Mouse (Mus musculus) forebrain, embryonic 12.5 days (tissue): ENCODE measurements around the gene Arl8a. TPM values are rescaled to one million over a fixed set of nuclear protein-coding genes. Genes with fewer than 3 reads are reported as not detected.
"Not testable (repeated sequence)": the region's sequence is repeated elsewhere in the genome, so short reads cannot be mapped to it uniquely, and the experiment has no call there.

ENCODE experiments used
- ATAC-seq: fragments of 200-750 bp; cut with Nextera tagmentation; 2 replicates; pipeline ENCODE4 v1.8.0; 2017; ENCODE audit warnings: moderate TSS enrichment; ENCODE audit not compliant: low FRiP score
- H3K27ac ChIP-seq: fragments of 300-500 bp; sonication (generic); 2 replicates; pipeline ENCODE4 v1.5.1; 2016; ENCODE audit warnings: mild to moderate bottlenecking
- H3K27me3 ChIP-seq: fragments of 300-500 bp; sonication (generic); 2 replicates; pipeline ENCODE4 v1.6.1; 2016; ENCODE audit warnings: mild to moderate bottlenecking
- H3K36me3 ChIP-seq: fragments of 300-500 bp; sonication (generic); replicated peaks from 2 replicates; pipeline ENCODE4 v1.6.1; 2016; ENCODE audit warnings: mild to moderate bottlenecking
- H3K4me1 ChIP-seq: fragments of 300-500 bp; sonication (generic); 2 replicates; pipeline ENCODE4 v1.6.1; 2016
- H3K4me2 ChIP-seq: fragments of 300-500 bp; sonication (generic); 2 replicates; pipeline ENCODE4 v1.6.1; 2016; ENCODE audit warnings: mild to moderate bottlenecking, moderate library complexity
- H3K4me3 ChIP-seq: fragments of 300-500 bp; sonication (generic); replicated peaks from 2 replicates; pipeline ENCODE4 v1.5.1; 2016; ENCODE audit warnings: mild to moderate bottlenecking
- H3K9ac ChIP-seq: fragments of 300-500 bp; sonication (generic); 2 replicates; pipeline ENCODE4 v1.6.1; 2016; ENCODE audit warnings: mild to moderate bottlenecking
- H3K9me3 ChIP-seq: fragments of 300-500 bp; sonication (generic); 2 replicates; pipeline ENCODE4 v1.6.1; 2016
- WGBS: fragments of 180-500 bp; shearing (Covaris S2); methylation state at CpG from one replicate; pipeline ENCODE4 v1.1.7; 2016; 5-methylcytosine and 5-hydroxymethylcytosine counted together
- polyA plus RNA-seq: library from polyadenylated mRNA; unstranded; fragments of >200 nt; fragmentation: Nextera tagmentation; extraction: Ambion mirVana; gene quantifications from 2 replicates; pipeline ENCODE4 v1.2.1, GENCODE M21; 2016

Gene Arl8a
- polyA plus RNA-seq, 1 experiment from 2014 or later = 113 TPM

DNA sequence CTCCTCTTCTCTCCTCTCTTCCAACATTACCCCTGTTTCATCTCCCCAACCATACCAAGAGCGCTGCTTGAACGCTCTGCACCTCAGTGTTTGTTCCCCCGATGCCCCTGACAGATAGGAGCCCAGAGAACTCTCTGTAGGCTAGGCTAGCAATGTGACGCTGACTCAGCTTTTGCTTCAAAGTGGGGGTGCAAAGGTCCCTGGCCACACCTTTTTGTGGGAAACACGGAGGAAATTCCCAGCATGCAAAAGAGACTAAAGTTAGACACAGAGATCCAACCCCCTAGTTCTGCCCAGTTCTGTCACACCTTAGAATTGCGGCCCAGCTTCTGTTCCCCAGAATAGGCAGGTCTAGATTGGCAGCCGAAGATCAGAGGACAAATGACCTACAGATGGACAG lies 32.2 kb downstream of the Arl8a start:
- H3K9me3 ChIP-seq = no peaks in the 10 kb centered on the region

DNA sequence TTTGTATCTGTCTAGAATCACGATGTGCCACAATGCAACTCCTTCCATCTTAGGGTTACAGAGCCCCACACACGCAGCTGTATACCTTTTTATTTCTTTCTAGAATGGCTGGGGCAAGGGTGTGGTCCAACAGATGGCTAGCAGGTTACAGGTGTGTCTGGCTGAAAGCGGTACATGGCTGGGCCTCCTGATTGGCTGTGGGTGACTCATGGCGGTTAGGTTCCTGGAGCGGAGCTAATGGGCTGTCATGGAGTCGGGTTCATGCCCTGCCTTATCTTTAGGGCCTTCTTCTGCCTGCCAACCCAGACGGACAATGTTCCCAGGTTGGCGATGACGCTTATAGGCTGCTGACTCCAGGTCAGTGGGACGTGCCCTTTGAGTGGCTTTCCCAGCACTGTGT lies 34.2 kb downstream of the Arl8a start:
- Histone ChIP-seq H3K4me2 (no peak overlapping the region), H3K36me3 (no peaks in the 10 kb centered on the region), H3K27ac (no peak overlapping the region), H3K4me1 (no peaks in the 10 kb centered on the region), H3K4me3 (no peak overlapping the region), H3K27me3 (0 out of 2 replicates have a peak, but pooled peaks cover 4% of the 10 kb centered on the region), H3K9me3 (no peaks in the 10 kb centered on the region), H3K9ac (no peak overlapping the region)
- 87% methylated on average over 10 of the region's 10 CpGs for WGBS
- ATAC-seq = no peak

More for the DNA sequence above, 32.2 kb downstream of the Arl8a start:
- Histone ChIP-seq H3K4me3 (no peak overlapping the region), H3K4me2 (no peak overlapping the region), H3K27me3 (no peaks in the 10 kb centered on the region), H3K9ac (no peak overlapping the region), H3K36me3 (no peaks in the 10 kb centered on the region), H3K4me1 (no peaks in the 10 kb centered on the region), H3K27ac (no peak overlapping the region)
- WGBS = 85% methylated on average over 7 of the region's 7 CpGs
- ATAC-seq = no peak

DNA sequence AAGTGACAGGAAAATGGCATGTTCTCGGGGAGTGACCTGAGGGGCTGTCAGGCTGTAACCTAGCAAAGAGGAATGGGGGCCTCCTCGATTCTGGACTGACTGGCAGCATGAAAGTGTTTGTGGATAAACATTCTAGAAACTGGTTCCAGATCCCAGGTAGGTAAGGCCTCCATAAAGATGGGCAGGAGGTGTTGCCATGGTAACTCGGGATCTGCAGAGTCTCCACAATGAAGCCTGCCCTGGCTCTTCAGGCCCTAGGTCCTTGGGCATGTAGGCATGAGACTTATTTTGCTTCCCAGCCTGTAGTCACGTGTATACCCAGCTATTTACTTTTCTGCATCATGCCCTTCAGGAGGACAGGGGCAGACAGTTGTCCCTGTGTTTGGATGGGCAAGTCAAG lies 34.7 kb downstream of the Arl8a start:
- H3K4me2 ChIP-seq = no peak overlapping the region
- no peak for ATAC-seq
- 0 out of 2 replicates have a peak, but pooled peaks cover 4% of the 10 kb centered on the region for H3K27me3 ChIP-seq
- 0 out of 2 replicates have a peak, but pooled peaks cover 2% of the 10 kb centered on the region for H3K4me1 ChIP-seq
- no peak overlapping the region for H3K27ac ChIP-seq
- H3K36me3 ChIP-seq = no peaks in the 10 kb centered on the region
- H3K9ac ChIP-seq = no peak overlapping the region
- whole genome bisulfite sequencing = 76% methylated on average over 4 of the region's 4 CpGs
- no peak overlapping the region for H3K4me3 ChIP-seq
- H3K9me3 ChIP-seq = no peaks in the 10 kb centered on the region

DNA sequence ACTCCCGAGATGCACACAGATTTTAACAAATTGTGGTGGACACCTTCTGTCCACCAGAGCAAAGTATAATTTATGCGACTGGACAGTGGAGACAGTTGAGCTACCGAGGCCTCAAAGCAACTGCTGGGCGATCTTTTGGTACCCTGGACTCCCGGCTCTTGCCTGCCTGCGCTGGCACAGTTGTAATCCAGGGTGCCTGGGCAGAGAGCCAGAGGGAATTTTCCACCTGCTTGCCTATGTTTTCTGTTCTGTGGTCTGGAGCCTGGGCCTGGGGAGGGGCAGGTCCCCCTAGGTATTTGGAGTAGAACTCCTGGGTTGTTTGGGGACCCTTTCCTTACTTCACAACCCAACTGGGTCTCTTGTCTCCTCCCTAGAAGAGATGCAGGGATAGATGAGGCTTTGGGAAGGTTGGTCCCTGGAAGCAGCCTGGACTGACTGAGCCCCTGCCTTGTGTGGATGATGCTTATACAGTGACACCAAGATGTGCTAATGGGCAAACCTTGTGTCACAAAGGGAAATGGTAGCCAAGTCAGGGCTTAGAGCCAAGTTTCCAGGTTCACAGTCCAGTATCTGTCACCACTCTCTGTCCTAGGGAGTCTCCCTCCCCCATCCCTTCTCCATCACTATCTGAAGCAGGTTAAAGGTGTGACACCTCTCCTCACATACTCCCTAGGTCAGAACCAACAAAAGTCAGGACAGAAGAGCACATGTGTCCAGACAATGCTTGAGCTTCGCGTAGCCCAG lies 35.4 kb downstream of the Arl8a start:
- 83% methylated on average over 8 of the region's 8 CpGs for WGBS
- Histone ChIP-seq H3K4me1 (0 out of 2 replicates have a peak, but pooled peaks cover 2% of the 10 kb centered on the region), H3K4me3 (no peak overlapping the region), H3K4me2 (no peak overlapping the region), H3K9ac (no peak overlapping the region), H3K27ac (no peak overlapping the region), H3K9me3 (no peaks in the 10 kb centered on the region), H3K36me3 (no peaks in the 10 kb centered on the region), H3K27me3 (0 out of 2 replicates have a peak, but pooled peaks cover 4% of the 10 kb centered on the region)
- ATAC-seq = no peak

DNA sequence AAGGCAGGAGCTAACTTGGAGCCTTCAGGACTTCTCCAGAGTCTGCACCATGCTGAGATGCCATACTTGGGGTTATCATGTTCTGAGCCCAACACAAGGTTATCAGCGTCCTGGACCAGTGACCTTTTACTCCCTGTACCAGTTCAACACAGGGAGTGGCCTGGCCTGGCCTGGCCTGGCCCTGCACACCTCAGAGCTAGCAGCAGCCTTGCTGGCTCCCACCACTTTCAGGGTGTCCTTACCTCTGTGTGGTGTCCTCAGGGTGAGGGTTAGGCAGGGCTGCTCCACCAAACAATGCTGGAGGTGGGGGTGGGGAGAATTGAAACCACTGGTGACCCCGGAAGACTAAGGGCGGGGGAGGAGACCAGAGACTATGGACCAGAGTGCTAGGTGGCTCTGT lies 36.4 kb downstream of the Arl8a start:
- Histone ChIP-seq H3K4me1 (0 out of 2 replicates have a peak, but pooled peaks cover 2% of the 10 kb centered on the region), H3K27ac (no peak overlapping the region), H3K36me3 (no peaks in the 10 kb centered on the region), H3K27me3 (0 out of 2 replicates have a peak, but pooled peaks cover 4% of the 10 kb centered on the region), H3K4me3 (no peak overlapping the region), H3K9me3 (no peaks in the 10 kb centered on the region), H3K9ac (no peak overlapping the region), H3K4me2 (no peak overlapping the region)
- ATAC-seq = no peak
- WGBS = 67% methylated on average over 3 of the region's 3 CpGs

DNA sequence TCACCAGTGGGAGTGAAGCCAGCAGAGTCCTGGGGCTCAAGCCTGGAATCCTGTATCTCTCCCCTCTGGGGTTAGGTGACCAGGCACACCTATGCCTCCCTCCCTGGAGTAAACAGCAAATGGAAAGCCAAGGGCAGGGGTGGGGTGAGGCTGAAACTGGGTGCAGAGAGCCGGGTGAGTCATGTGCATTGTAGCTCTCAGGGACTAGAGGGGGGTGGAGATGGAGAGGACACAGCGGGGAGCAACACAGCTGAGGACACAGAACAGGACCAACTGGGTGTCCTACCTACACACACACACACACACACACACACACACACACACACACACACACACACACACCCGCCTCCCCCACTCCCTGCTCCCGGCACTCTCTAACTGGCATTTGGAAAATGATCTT lies 36.8 kb downstream of the Arl8a start:
- no peaks in the 10 kb centered on the region for H3K36me3 ChIP-seq
- H3K4me2 ChIP-seq = no peak overlapping the region
- H3K27ac ChIP-seq = no peak overlapping the region
- H3K4me1 ChIP-seq = peaks cover 5% of the 10 kb centered on the region; the same call in 1 of the 2 replicates
- H3K27me3 ChIP-seq = 0 out of 2 replicates have a peak, but pooled peaks cover 4% of the 10 kb centered on the region
- 82% methylated on average over 4 of the region's 4 CpGs for WGBS
- no peak overlapping the region for H3K4me3 ChIP-seq
- ATAC-seq = no peak
- H3K9me3 ChIP-seq = no peaks in the 10 kb centered on the region
- H3K9ac ChIP-seq = no peak overlapping the region

DNA sequence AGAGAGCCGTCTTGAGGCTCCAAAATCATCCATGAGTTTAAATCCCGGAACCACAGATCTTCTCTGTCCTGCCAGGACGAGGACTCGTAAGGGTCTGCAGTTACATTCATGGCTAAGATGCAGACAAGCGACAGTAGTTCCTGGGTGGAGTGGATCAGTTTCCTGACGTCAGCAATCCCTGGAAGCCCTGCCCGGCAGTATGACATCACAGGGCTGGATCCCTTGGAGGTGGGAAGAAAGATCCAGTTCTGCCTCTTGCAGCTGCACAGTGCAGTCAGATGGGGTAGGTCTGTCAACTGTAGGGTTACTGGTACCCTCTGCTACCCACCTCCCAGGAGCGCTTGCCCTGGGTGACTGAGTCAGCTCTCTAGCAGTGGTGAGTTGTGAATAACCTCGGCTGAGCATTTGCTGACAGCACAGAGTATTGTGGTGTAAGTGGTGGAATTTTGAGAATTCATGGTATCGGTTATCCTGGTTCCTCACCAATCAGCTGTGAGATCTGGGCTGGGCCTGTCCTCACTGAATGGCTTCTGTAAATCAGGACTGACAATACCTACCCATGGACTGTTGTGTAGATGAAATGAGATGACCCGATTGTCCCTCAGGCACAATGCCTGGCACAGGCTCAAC lies 37.4 kb downstream of the Arl8a start:
- 79% methylated on average over 11 of the region's 11 CpGs for WGBS
- Histone ChIP-seq H3K9ac (no peak overlapping the region), H3K36me3 (no peaks in the 10 kb centered on the region), H3K4me1 (peaks cover 5% of the 10 kb centered on the region; the same call in 1 of the 2 replicates), H3K9me3 (no peaks in the 10 kb centered on the region), H3K4me3 (no peak overlapping the region), H3K4me2 (no peak overlapping the region), H3K27me3 (0 out of 2 replicates have a peak, but pooled peaks cover 4% of the 10 kb centered on the region), H3K27ac (no peak overlapping the region)
- no peak for ATAC-seq

DNA sequence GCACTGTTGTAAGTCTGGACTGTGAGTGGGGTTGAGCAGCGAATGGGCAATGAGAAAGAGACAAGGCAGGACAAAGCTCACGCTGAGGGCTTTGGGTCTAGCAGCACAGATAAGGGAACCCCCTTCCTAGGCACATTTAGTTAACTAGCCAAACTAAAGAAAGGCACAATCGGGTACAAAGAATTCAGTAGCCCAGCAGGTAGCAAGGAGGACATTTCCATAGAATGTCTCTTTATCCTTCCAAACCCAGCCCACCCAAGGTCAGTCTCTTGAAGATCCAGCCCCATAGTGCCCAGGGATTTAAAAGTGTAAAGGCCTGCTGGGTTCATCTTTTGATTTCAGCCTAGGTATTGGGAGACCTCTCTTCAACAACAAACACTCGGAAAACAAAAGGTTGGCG lies 39.3 kb downstream of the Arl8a start:
- Histone ChIP-seq H3K36me3 (no peaks in the 10 kb centered on the region), H3K27me3 (0 out of 2 replicates have a peak, but pooled peaks cover 4% of the 10 kb centered on the region), H3K4me3 (no peak overlapping the region), H3K4me2 (no peak overlapping the region), H3K9me3 (no peaks in the 10 kb centered on the region), H3K27ac (no peak overlapping the region), H3K9ac (no peak overlapping the region), H3K4me1 (peaks cover 5% of the 10 kb centered on the region; the same call in 1 of the 2 replicates)
- 22% methylated on average over 5 of the region's 5 CpGs for WGBS
- no peak for ATAC-seq

DNA sequence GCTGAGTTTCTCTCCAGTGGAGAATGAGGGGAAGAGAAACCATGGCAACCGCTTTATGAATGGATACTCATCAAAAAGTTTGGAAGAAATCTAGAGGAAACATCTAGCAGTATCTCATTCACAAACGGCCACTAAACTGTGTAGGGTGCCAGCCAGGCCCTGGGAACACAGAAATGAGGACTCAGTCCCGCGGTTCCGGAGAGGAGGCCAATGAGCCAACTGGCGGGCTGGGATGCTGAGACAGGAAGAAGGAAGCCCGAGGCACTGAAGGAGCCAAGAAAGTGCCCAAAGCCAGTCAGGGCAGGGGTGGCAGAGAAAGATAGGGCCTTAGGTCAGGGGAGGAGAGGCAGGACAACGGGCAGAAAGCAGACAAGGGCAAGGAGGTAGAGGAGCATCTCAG lies 39.8 kb downstream of the Arl8a start:
- no peak for ATAC-seq
- WGBS = 30% methylated on average over 8 of the region's 8 CpGs
- Histone ChIP-seq H3K9me3 (no peaks in the 10 kb centered on the region), H3K4me1 (peaks cover 5% of the 10 kb centered on the region; the same call in 1 of the 2 replicates), H3K36me3 (no peaks in the 10 kb centered on the region), H3K4me3 (no peak overlapping the region), H3K4me2 (no peak overlapping the region), H3K27ac (no peak overlapping the region), H3K9ac (no peak overlapping the region), H3K27me3 (0 out of 2 replicates have a peak, but pooled peaks cover 4% of the 10 kb centered on the region)

DNA sequence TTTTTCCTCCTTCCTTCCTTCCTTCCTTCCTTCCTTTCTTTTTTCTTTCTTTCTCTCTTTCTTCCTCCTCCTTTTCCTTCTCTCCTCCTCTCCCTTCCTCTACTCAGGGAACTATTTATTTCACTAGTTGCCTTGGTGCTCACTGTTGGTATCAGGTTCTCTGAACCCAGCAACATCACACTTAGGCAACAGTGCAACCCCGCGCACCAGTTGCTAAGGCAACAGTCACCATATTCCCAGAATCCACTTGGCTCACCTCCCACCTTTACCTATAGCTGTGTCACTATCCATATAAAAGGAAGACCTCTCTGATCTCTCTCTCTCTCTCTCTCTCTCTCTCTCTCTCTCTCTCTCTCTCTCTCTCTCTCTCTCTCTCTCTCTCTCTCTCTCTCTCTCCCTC lies 40.4 kb downstream of the Arl8a start:
- H3K36me3 ChIP-seq, H3K27me3 ChIP-seq, H3K27ac ChIP-seq, H3K4me2 ChIP-seq, H3K4me1 ChIP-seq, ATAC-seq, H3K9ac ChIP-seq, H3K9me3 ChIP-seq, H3K4me3 ChIP-seq: not testable (repeated sequence)
- WGBS = 40% methylated on average over 2 of the region's 2 CpGs

DNA sequence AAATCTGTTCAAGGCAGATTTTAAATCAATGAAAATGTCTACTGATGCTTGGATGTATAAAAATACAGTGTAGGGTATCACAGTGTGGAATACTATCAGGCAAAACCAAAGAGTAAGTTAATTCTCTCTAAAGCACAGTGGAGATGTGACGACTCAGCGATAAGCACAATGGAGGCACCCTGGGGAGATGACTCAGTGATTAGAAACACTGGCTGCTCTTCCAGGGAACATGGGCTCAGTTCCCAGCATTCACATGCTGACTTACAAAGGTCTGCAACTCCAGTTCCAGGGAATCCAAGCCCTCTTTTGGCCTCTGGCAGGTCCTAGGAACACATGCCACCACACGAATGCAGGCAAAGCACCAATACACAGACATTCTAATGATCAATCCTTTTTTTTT lies 41.6 kb downstream of the Arl8a start:
- H3K9ac ChIP-seq = no peak overlapping the region
- peaks cover 5% of the 10 kb centered on the region; the same call in 1 of the 2 replicates for H3K4me1 ChIP-seq
- H3K27ac ChIP-seq = no peak overlapping the region
- 0 out of 2 replicates have a peak, but pooled peaks cover 4% of the 10 kb centered on the region for H3K27me3 ChIP-seq
- no peak overlapping the region for H3K4me3 ChIP-seq
- no peaks in the 10 kb centered on the region for H3K9me3 ChIP-seq
- 15% methylated on average over 3 of the region's 3 CpGs for WGBS
- no peak overlapping the region for H3K4me2 ChIP-seq
- no peaks in the 10 kb centered on the region for H3K36me3 ChIP-seq
- ATAC-seq = no peak

DNA sequence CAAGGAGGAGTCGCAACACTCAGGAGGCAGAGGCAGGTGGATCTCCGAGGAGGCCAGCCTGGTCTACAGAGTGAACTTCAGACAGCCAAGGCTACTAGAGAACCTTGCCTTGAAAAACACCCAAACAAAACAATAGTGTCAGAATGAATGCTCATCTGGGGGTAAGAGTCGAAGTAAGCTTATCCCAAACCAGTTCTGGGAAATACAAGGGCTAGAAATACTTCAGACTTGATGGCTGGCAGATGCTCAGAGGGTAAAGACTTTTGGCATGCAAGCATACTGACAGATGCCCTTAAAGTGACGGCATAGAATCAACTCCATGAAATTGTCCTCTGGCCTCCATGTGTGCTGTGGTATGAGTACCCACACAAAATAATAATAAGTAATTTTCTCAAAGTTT lies 42.6 kb downstream of the Arl8a start:
- 91% methylated on average over 4 of the region's 4 CpGs for WGBS
- Histone ChIP-seq H3K4me3 (no peak overlapping the region), H3K27ac (no peak overlapping the region), H3K9me3 (no peaks in the 10 kb centered on the region), H3K36me3 (no peaks in the 10 kb centered on the region), H3K27me3 (0 out of 2 replicates have a peak, but pooled peaks cover 4% of the 10 kb centered on the region), H3K4me2 (no peak overlapping the region), H3K9ac (no peak overlapping the region), H3K4me1 (peaks cover 5% of the 10 kb centered on the region; the same call in 1 of the 2 replicates)
- ATAC-seq = no peak
